Mouse (Mus musculus): ENCODE results near the gene Xlr3b.
"Not testable (repeated sequence)": the region's sequence is repeated elsewhere in the genome, so short reads cannot be mapped to it uniquely, and the experiment has no call there.

Gene Xlr3b

DNA sequence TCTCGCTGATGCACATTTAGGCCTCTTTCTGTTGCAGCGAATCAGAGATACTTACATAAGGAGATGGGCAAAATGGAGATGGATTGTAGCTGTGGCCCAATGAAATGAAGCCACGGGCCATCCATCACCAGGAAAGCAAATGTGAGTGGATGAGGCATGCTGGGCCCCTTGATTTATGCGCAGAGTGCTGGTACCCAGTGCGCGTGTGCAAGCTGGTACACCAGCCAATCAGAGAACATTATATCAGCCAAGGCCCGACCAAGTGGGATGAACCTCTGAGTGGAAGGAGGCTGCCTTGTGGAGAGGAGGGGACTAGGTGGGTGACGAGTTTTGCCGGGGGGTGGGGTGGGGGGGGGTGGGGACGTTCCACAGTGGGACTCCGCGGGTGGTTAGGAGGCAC, at the start of gene Xlr3b:
TSS of gene Xlr3b (plus strand) at position 274 of the 400 bp plus-strand sequence.
- DNase-seq = peak; percentile 34

DNA sequence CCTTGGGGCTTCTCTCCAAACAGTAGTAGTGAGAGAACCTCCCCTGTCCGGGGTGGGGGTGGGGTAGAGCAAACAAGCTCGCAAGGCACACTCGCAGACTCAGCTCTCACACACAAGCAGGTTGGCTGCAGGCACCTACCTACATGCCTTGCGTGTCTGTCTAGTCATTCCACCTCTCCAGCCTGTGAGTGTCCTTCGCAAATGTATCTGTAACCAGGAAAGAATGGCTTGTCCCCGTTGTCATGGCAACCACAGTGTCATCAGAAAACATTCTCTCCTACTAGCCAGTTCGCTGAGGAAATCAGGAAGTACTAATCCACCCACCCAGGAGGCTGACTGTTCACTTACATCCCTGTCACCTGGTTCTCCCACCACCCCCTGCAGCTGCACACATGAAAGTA, 48.8 kb upstream of the Xlr3b start:
- not testable (repeated sequence) for DNase-seq

GRCm38 (mm10) chrX:73148496-73148895, 43.5 kb upstream of the Xlr3b start, which contains the start of gene Xlr5b:
TSS of gene Xlr5b (plus strand) at chrX:73148796.
- DNase-seq = not testable (repeated sequence)

DNA sequence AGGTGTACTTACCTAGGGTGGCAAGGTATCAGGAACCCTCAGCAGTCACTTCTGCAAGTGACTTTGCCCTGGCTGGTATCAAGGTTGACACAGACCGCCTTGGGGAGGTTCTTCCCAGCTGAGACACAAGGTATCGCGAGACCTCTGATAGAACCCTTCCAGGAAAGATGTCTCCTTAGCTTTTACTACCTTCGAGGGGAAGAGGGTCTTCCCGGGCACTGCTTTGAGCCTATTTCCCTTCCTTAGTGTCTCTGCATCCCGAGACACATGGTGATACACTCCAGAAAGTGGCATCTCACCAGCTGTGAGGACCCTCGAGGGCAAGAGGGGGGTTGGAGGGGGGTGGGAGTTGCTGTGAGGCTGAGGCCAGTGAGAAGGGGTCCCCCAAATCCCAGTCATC, 42.7 kb upstream of the Xlr3b start, which contains the start of gene DXBay18:
TSS of gene DXBay18 (minus strand) at position 101 of the 400 bp plus-strand sequence.
- DNase-seq = not testable (repeated sequence)

- DNase-seq = not testable (repeated sequence)
Measured at GRCm38 (mm10) chrX:73176889-73177288, 15.1 kb upstream of the Xlr3b start, which contains the start of gene Spin2d. TSS of gene Spin2d (minus strand) at chrX:73176989.

GRCm38 (mm10) chrX:73213819-73214564, 22.0 kb downstream of the Xlr3b start, which contains the start of gene Xlr4b:
TSS of gene Xlr4b (plus strand) at chrX:73214333.
- not testable (repeated sequence) for DNase-seq

GRCm38 (mm10) chrX:73225365-73225764, 33.4 kb downstream of the Xlr3b start:
- DNase-seq = no peak

DNA sequence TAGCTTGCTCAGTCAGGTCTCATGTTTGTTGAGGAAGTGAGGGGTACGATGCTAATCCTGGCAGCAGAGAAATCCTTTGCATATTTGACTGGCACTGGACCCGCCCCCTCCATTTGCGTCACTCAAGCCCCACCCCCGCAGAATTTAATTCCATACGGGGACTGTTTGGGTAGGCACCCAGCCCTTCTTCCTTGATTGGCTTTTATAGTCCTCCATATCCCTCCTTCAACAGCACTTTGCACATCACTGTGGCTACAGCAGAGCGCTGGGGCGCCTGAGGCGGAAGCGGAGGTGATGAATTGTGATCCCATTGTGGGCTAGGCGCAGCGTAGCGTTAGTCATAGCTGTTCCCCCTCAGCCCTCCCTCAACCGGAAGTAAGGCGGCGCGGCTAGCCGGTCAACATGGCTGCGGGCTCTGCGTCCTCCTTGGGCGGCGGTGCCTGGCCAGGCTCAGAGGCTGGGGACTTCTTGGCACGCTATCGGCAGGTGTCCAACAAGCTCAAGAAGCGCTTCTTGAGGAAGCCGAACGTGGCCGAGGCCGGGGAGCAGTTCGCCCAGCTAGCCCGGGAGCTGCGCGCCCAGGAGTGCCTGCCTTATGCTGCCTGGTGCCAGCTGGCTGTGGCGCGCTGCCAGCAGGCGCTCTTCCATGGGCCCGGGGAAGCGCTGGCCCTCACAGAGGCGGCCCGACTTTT, 36.1 kb downstream of the Xlr3b start, which contains the start of gene F8a:
TSS of gene F8a (plus strand) at position 378 of the 692 bp plus-strand sequence.
- DNase-seq = peak; percentile 85

DNA sequence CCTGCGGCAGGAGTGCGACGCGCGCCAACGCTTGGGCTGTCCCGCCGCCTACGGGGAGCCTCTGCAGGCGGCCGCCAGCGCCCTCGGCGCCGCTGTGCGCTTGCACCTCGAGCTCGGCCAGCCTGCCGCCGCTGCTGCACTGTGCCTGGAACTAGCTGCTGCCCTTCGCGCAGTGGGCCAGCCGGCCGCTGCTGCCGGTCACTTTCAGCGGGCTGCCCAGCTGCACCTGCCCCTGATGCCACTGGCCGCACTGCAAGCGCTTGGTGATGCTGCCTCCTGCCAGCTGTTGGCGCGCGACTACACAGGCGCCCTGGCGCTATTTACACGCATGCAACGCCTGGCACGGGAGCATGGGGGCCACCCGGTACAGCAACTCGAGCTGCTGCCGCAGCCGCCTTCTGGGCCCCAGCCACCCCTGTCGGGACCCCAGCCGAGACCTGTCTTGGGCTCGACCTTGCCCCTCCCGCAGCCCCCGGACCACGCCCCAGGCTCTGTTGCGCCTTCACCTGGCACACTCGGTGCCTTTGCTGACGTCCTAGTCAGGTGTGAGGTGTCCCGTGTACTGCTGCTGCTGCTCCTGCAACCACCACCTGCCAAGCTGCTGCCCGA, 36.7 kb downstream of the Xlr3b start:
- DNase-seq = peak; percentile 66

GRCm38 (mm10) chrX:73229288-73229687, 37.3 kb downstream of the Xlr3b start:
- no peak for DNase-seq

GRCm38 (mm10) chrX:73242821-73243325, 50.9 kb downstream of the Xlr3b start, which contains the start of gene Xlr4c:
TSS of gene Xlr4c (minus strand) at chrX:73243130.
- not testable (repeated sequence) for DNase-seq

Measured in kidney, adult 9 months (tissue).